Comparison of ENCODE assay signal across 20 mouse cellular contexts in the genomic region with DNA sequence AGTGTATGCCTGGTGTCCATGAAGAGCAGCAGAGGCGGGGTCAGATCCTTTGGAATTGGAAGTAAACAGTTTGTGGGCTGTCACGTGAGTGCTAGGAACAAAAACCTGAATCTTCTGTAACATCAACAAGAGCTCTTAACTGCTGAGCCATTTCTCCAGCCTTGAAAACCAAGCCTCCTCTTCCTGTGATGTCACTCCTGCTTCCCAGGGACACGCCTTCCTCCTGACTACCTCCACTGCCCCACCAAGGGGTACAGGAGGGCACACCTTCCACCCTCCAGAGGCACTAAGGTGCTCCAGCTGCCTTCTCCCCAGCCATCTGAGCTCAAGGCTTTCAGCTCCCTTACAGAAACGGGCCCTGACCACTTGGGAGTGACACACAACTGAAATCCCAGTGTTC. TPM values are rescaled to one million over a fixed set of nuclear protein-coding genes. Genes with fewer than 3 reads are reported as not detected.
DNase-seq lines count a peak whose midpoint lies in the region; ATAC-seq and TF ChIP-seq lines count a peak whose summit lies in the region.
"Had no signal": no experiment of that assay in that cellular context is flagged by ENCODE, and none has a peak within 500 bp of the region (broad histone marks: within the 10 kb centered on the region; RNA-seq: fewer than 3 reads in every experiment).

No protein-coding gene starts in this region.

- 0 out of 2 replicates have a peak overlapping the region, but pooled peaks have one; percentile 3 for H3K4me2 ChIP-seq in intestine, embryonic 15.5 days (replicated peaks)
- no peak overlapping the region for H3K4me2 ChIP-seq in intestine, embryonic 16.5 days (ENCODE audit: low read depth, low read length)
- no peak overlapping the region for H3K4me2 ChIP-seq in liver, embryonic 16.5 days (ENCODE audit: low read depth, low read length)
- H3K4me2 ChIP-seq: embryonic facial prominence, embryonic 12.5 days; limb, embryonic 15.5 days had no signal

- no peak overlapping the region for H3K9ac ChIP-seq in intestine, embryonic 15.5 days
- H3K9ac ChIP-seq in intestine, embryonic 16.5 days (ENCODE audit: low read depth, low read length) = no peak overlapping the region
- H3K9ac ChIP-seq in liver, embryonic 16.5 days (ENCODE audit: low read depth, low read length) = no peak overlapping the region
- H3K9ac ChIP-seq: embryonic facial prominence, embryonic 12.5 days; limb, embryonic 15.5 days; stomach, embryonic 15.5 days had no signal

- H3K27ac ChIP-seq in intestine, embryonic 15.5 days = 0 out of 2 replicates have a peak overlapping the region, but pooled peaks have one; percentile 6
- H3K27ac ChIP-seq in intestine, embryonic 16.5 days (ENCODE audit: low read length) = no peak overlapping the region
- H3K27ac ChIP-seq in thymus, adult 2 months (ENCODE audit: control insufficient read depth, insufficient read depth, low read length) = peak overlapping the region; percentile 69
- H3K27ac ChIP-seq in liver, embryonic 16.5 days (ENCODE audit: low read length) = peak overlapping the region; percentile 71
- H3K27ac ChIP-seq: embryonic facial prominence, embryonic 12.5 days; hindbrain, postnatal 0 days; layer of hippocampus, adult 2 months; limb, embryonic 15.5 days; stomach, embryonic 15.5 days had no signal

- peaks cover 12% of the 10 kb centered on the region for H3K4me1 ChIP-seq in intestine, embryonic 15.5 days (replicated peaks)
- H3K4me1 ChIP-seq in intestine, embryonic 16.5 days (ENCODE audit: control insufficient read depth, insufficient read depth, low read length) = peaks cover 10% of the 10 kb centered on the region; the same call in 1 of the 2 replicates
- peaks cover 20% of the 10 kb centered on the region for H3K4me1 ChIP-seq in thymus, adult 2 months (replicated peaks; ENCODE audit: control insufficient read depth, insufficient read depth, low read length)
- peaks cover 19% of the 10 kb centered on the region for H3K4me1 ChIP-seq in liver, embryonic 16.5 days (ENCODE audit: control insufficient read depth, low read depth, low read length)

- peaks cover 2% of the 10 kb centered on the region; the same call in 1 of the 2 replicates for H3K36me3 ChIP-seq in intestine, embryonic 15.5 days
- H3K36me3 ChIP-seq in intestine, embryonic 16.5 days (ENCODE audit: control insufficient read depth, insufficient read depth, low read length) = peaks cover 3% of the 10 kb centered on the region; the same call in 1 of the 2 replicates
- no peaks in the 10 kb centered on the region for H3K36me3 ChIP-seq in thymus, adult 2 months (ENCODE audit: control insufficient read depth, insufficient read depth, low read length)
- no peaks in the 10 kb centered on the region for H3K36me3 ChIP-seq in liver, embryonic 16.5 days (ENCODE audit: control insufficient read depth, insufficient read depth)
- H3K36me3 ChIP-seq: stomach, embryonic 15.5 days had no signal

- H3K27me3 ChIP-seq in intestine, embryonic 15.5 days (replicated peaks) = no peaks in the 10 kb centered on the region
- no peaks in the 10 kb centered on the region for H3K27me3 ChIP-seq in intestine, embryonic 16.5 days (replicated peaks; ENCODE audit: control insufficient read depth, insufficient read depth, low read length)
- no peaks in the 10 kb centered on the region for H3K27me3 ChIP-seq in thymus, adult 2 months (ENCODE audit: control insufficient read depth, insufficient read depth, low read length)
- no peaks in the 10 kb centered on the region for H3K27me3 ChIP-seq in liver, embryonic 16.5 days (ENCODE audit: control insufficient read depth, insufficient read depth, low read depth, low read length)
- H3K27me3 ChIP-seq: embryonic facial prominence, embryonic 12.5 days; limb, embryonic 15.5 days; Patski; stomach, embryonic 15.5 days had no signal

- WGBS in intestine, embryonic 15.5 days = 81% methylated on average over 4 of the region's 4 CpGs
- 77% methylated on average over 4 of the region's 4 CpGs for WGBS in intestine, embryonic 16.5 days
- 73% methylated on average over 4 of the region's 4 CpGs for WGBS in thymus, adult 2 months
- 59% methylated on average over 4 of the region's 4 CpGs for WGBS in liver, embryonic 16.5 days (ENCODE audit: insufficient replicate concordance)

- no peak; the same call in 1 of the 2 replicates for TF ChIP-seq POLR2A in thymus, adult 2 months (IDR thresholded peaks at IDR 0.05; ENCODE audit: control insufficient read depth, extremely low read depth, insufficient read depth, low read length, poor library complexity)

- H3K9me3 ChIP-seq in intestine, embryonic 15.5 days = no peaks in the 10 kb centered on the region
- no peaks in the 10 kb centered on the region for H3K9me3 ChIP-seq in intestine, embryonic 16.5 days (ENCODE audit: control insufficient read depth, low read length)
- no peaks in the 10 kb centered on the region for H3K9me3 ChIP-seq in liver, embryonic 16.5 days (replicated peaks; ENCODE audit: control insufficient read depth, low read length)
- H3K9me3 ChIP-seq: embryonic facial prominence, embryonic 12.5 days; limb, embryonic 15.5 days; stomach, embryonic 15.5 days had no signal

- TF ChIP-seq CTCF in thymus, adult 2 months (IDR thresholded peaks at IDR 0.05; ENCODE audit: borderline replicate concordance, control insufficient read depth, extremely low read depth, insufficient read depth, low read length, poor library complexity) = no peak

- DNase-seq in thymus, adult 2 months = no peak
- DNase-seq in thymus, postnatal 4 days = no peak
- DNase-seq in adrenal gland, postnatal 4 days (ENCODE audit: low spot score in 2 of 2) = no peak
- DNase-seq in layer of hippocampus, adult 9-10 months (ENCODE audit: low spot score) = no peak
- no peak for DNase-seq in urinary bladder, postnatal 10 days (ENCODE audit: low spot score)
- DNase-seq: cerebellum, postnatal 25 days; right cerebral cortex, postnatal 4 days had no signal

- ATAC-seq in intestine, embryonic 15.5 days = no peak
- no peak for ATAC-seq in intestine, embryonic 16.5 days
- no peak for ATAC-seq in liver, embryonic 16.5 days (ENCODE audit: low read depth)
- ATAC-seq: hindbrain, postnatal 0 days; Patski had no signal

- H3K4me3 ChIP-seq in intestine, embryonic 15.5 days (replicated peaks) = no peak overlapping the region
- H3K4me3 ChIP-seq in intestine, embryonic 16.5 days (ENCODE audit: low read length) = no peak overlapping the region
- no peak overlapping the region for H3K4me3 ChIP-seq in thymus, adult 2 months (ENCODE audit: control insufficient read depth, insufficient read depth, low read length)
- H3K4me3 ChIP-seq in liver, embryonic 16.5 days (ENCODE audit: low read depth, low read length) = no peak overlapping the region
- H3K4me3 ChIP-seq: embryonic facial prominence, embryonic 12.5 days; limb, embryonic 15.5 days; stomach, embryonic 15.5 days had no signal

RNA-seq across cellular contexts. Expression of gene Tk2, which starts 1.7 kb away (rescaled TPM):
- polyA plus RNA-seq in intestine, embryonic 15.5 days (2015; fragmentation: Nextera tagmentation; extraction: Ambion mirVana) = 14.2 and 15.3 TPM in 2 replicates
- 13.4 and 14.0 TPM in 2 replicates for polyA plus RNA-seq in intestine, embryonic 16.5 days (2015; fragmentation: Nextera tagmentation; extraction: Ambion mirVana)
- polyA plus RNA-seq in thymus, adult 2 months (2012; rRNA removed) = 30.5 and 30.6 TPM in 2 replicates
- 5.9 and 6.3 TPM in 2 replicates for polyA plus RNA-seq in liver, embryonic 16.5 days (2015; fragmentation: Nextera tagmentation; extraction: Ambion mirVana)
- total RNA-seq in adrenal gland, postnatal 4 days (2021) = 10 to 100 TPM; 60.1 to 71.0 TPM

RNA-seq across cellular contexts. Expression of gene Cklf, which starts 4.0 kb away (rescaled TPM):
- polyA plus RNA-seq in intestine, embryonic 15.5 days (2015; fragmentation: Nextera tagmentation; extraction: Ambion mirVana) = 37.2 and 41.4 TPM in 2 replicates
- polyA plus RNA-seq in intestine, embryonic 16.5 days (2015; fragmentation: Nextera tagmentation; extraction: Ambion mirVana) = 27.6 and 30.6 TPM in 2 replicates
- polyA plus RNA-seq in thymus, adult 2 months (2012; rRNA removed) = 19.1 and 21.0 TPM in 2 replicates
- polyA plus RNA-seq in liver, embryonic 16.5 days (2015; fragmentation: Nextera tagmentation; extraction: Ambion mirVana) = 16.4 and 16.7 TPM in 2 replicates
- total RNA-seq in adrenal gland, postnatal 4 days (2021) = 10 to 100 TPM; 67.3 to 71.8 TPM

RNA-seq across cellular contexts. Expression of gene Cmtm2a, which starts 46.4 kb away (rescaled TPM):
- not detected in 2 replicates for polyA plus RNA-seq in intestine, embryonic 15.5 days (2015; fragmentation: Nextera tagmentation; extraction: Ambion mirVana)
- polyA plus RNA-seq in intestine, embryonic 16.5 days (2015; fragmentation: Nextera tagmentation; extraction: Ambion mirVana) = not detected in 2 replicates
- polyA plus RNA-seq in thymus, adult 2 months (2012; rRNA removed) = 0.12 TPM in 1 of 2 replicates, not detected in the other
- not detected in 2 replicates for polyA plus RNA-seq in liver, embryonic 16.5 days (2015; fragmentation: Nextera tagmentation; extraction: Ambion mirVana)
- total RNA-seq in adrenal gland, postnatal 4 days (2021) = not detected
- total RNA-seq: gastrocnemius, postnatal 4 days; layer of hippocampus, adult 2 months; left cerebral cortex, postnatal 10 days had no signal
- polyA plus RNA-seq: C2C12; embryonic facial prominence, embryonic 12.5 days; heart, embryonic 14.5 days; hindbrain, postnatal 0 days; limb, embryonic 15.5 days; Patski; stomach, embryonic 15.5 days had no signal
